Mouse (Mus musculus) embryonic facial prominence, embryonic 10.5 days (tissue): ENCODE data around the gene Hdc. TPM values are rescaled to one million over a fixed set of nuclear protein-coding genes. Genes with fewer than 3 reads are reported as not detected.

Experiments used
- DNase-seq: peaks from one replicate; pipeline ENCODE4 v3.0.0-alpha.2; 2017; ENCODE audit warnings: low spot score
- H3K27ac ChIP-seq: fragments of 300-500 bp; sonication (generic); replicated peaks from 2 replicates; pipeline ENCODE4 v1.5.1; 2016; ENCODE audit warnings: mild to moderate bottlenecking
- H3K27me3 ChIP-seq: fragments of 300-500 bp; sonication (generic); replicated peaks from 2 replicates; pipeline ENCODE4 v1.6.1; 2016; ENCODE audit warnings: low read depth, mild to moderate bottlenecking; ENCODE audit not compliant: poor library complexity, severe bottlenecking
- H3K36me3 ChIP-seq: fragments of 300-500 bp; sonication (generic); replicated peaks from 2 replicates; pipeline ENCODE4 v1.6.1; 2016; ENCODE audit warnings: mild to moderate bottlenecking, moderate library complexity
- H3K4me1 ChIP-seq: fragments of 300-500 bp; sonication (generic); 2 replicates; pipeline ENCODE4 v1.6.1; 2016
- H3K4me3 ChIP-seq: fragments of 300-500 bp; sonication (generic); 2 replicates; pipeline ENCODE4 v1.5.1; 2016; ENCODE audit warnings: mild to moderate bottlenecking, moderate library complexity
- H3K9me3 ChIP-seq: fragments of 300-500 bp; sonication (generic); 2 replicates; pipeline ENCODE4 v1.6.1; 2016; ENCODE audit warnings: mild to moderate bottlenecking
- WGBS: fragments of 180-500 bp; shearing (Covaris S2); methylation state at CpG from one replicate; pipeline ENCODE4 v1.1.7; 2016; 5-methylcytosine and 5-hydroxymethylcytosine counted together
- polyA plus RNA-seq: library from polyadenylated mRNA; unstranded; fragments of >200 nt; fragmentation: Nextera tagmentation; extraction: Ambion mirVana; gene quantifications from 2 replicates; pipeline ENCODE4 v1.2.1, GENCODE M21; 2016

Gene Hdc
- polyA plus RNA-seq, 1 experiment from 2014 or later = 0.95 TPM

DNA sequence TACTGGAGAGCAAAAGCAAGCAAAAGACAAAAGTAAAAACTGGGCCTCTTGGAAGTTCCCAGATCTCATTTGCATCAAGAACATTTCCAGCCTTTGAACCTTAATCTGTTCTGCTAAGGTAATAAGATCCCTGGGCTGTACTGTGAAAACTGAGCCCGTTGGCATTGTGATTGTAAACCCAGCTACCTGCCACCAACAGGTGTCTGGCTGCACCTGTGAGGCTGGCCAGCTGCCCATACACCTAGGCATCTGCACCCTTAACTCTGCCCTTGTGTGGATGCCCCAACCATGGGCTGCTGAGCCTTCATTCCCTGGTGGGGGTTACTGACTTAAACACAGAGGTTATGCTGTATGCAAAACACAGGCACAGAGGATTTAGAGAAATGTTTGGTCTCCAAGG, 46.9 kb downstream of the Hdc start:
- DNase-seq = no peak
- H3K27ac ChIP-seq = no peak overlapping the region

DNA sequence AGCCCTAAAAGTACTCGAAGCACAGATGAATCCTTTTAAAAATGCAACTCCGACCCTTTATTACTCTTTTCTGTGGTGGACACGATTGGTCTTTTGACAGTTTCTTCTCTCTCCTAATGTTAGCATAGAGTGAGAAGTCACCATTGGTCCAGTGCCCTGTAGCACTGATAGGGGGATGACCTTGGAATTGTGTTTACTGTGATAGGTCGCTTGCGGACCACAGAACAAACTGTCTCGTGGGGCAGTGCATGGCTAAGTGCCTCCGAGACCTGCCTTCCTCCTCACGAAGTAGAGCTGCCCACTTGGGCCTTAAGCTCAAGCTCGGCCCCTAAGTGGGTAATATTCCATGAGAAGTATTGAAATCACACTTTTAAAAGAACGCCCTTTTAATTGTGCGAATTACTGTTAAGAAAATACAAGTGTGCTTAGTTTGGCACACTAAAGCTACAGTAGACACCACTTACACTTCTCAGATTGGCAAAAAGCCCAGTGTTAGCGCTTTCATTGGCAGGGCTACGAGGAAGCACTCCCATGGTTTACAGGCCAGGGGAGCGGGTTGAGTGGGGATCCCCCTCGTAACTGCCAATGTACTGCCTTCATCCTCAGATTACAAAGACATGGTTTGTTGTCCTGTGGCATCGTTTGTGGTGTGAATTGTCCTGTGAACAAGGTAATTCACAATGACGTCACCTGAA, 55.5 kb downstream of the Hdc start:
- Histone ChIP-seq H3K9me3 (no peaks in the 10 kb centered on the region), H3K36me3 (no peaks in the 10 kb centered on the region), H3K27ac (no peak overlapping the region), H3K4me1 (no peaks in the 10 kb centered on the region), H3K27me3 (no peaks in the 10 kb centered on the region), H3K4me3 (no peak overlapping the region)
- DNase-seq = no peak
- 86% methylated on average over 17 of the region's 17 CpGs for WGBS

More for the DNA sequence above, 46.9 kb downstream of the Hdc start:
- no peaks in the 10 kb centered on the region for H3K4me1 ChIP-seq
- no peak overlapping the region for H3K4me3 ChIP-seq
- H3K27me3 ChIP-seq = no peaks in the 10 kb centered on the region
- WGBS = 79% methylated on average over 1 of the region's 1 CpGs
- no peaks in the 10 kb centered on the region for H3K36me3 ChIP-seq
- peaks cover 8% of the 10 kb centered on the region; the same call in 1 of the 2 replicates for H3K9me3 ChIP-seq

DNA sequence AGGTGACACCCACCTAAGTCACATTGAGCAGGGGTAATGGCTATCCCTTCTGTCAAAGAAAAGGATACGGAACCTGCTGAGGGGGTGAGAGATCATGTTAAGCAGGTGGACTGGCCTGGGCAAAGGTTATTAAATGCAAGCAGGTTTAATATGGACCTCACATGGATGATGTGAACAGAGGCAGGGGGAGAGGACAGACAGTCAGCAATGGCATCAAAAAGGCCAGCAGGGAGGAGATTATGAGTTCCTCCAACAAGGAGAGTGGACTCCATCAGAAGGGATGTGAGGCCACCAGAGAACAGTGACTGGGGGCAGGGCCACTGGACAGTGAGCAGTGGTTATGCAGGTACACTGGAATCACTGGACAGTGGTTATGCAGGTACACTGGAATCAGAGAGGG, 59.0 kb downstream of the Hdc start:
- no peak for DNase-seq
- no peaks in the 10 kb centered on the region for H3K9me3 ChIP-seq
- WGBS = 92% methylated on average over 1 of the region's 1 CpGs
- no peak overlapping the region for H3K4me3 ChIP-seq
- no peaks in the 10 kb centered on the region for H3K4me1 ChIP-seq
- peaks cover 12% of the 10 kb centered on the region for H3K27me3 ChIP-seq
- no peaks in the 10 kb centered on the region for H3K36me3 ChIP-seq
- H3K27ac ChIP-seq = no peak overlapping the region

DNA sequence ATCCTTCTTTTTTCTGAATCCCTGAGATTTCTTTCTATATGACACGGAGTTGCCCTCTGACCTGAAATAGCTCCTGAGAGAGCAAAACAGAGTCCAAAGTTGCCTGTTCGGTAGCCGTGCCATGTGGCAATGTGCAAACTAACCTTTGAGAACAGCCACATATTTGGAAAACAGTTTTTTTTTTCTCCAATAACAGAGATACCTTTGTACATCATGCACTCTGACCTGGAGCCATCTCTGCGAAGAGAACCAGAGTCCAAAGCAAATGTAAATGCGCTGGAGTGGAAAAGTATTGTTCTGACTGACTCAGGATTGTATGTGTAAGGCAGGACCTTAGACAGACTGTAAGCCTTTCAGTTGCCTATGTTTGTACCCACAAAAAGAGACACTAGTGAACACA, 63.6 kb downstream of the Hdc start:
- no peaks in the 10 kb centered on the region for H3K9me3 ChIP-seq
- peaks cover 57% of the 10 kb centered on the region for H3K27me3 ChIP-seq
- H3K4me3 ChIP-seq = no peak overlapping the region
- no peak overlapping the region for H3K27ac ChIP-seq
- no peak for DNase-seq
- peaks cover 14% of the 10 kb centered on the region for H3K4me1 ChIP-seq
- 73% methylated on average over 5 of the region's 5 CpGs for WGBS
- H3K36me3 ChIP-seq = no peaks in the 10 kb centered on the region

DNA sequence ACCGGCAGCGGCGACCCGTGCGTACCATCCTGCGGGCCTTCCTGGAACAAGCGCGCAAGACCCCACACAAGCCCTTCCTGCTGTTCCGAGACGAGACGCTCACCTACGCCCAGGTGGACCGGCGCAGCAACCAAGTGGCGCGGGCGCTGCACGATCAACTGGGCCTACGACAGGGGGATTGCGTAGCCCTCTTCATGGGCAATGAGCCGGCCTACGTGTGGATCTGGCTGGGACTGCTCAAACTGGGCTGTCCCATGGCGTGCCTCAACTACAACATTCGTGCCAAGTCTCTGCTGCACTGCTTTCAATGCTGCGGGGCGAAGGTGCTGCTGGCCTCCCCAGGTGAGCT, 65.8 kb downstream of the Hdc start:
- WGBS = 1% methylated on average over 26 of the region's 26 CpGs
- H3K27ac ChIP-seq = peak overlapping the region; percentile 26
- peaks cover 69% of the 10 kb centered on the region for H3K27me3 ChIP-seq
- H3K4me3 ChIP-seq = peak overlapping the region; percentile 68
- H3K4me1 ChIP-seq = peaks cover 14% of the 10 kb centered on the region
- H3K9me3 ChIP-seq = no peaks in the 10 kb centered on the region
- no peaks in the 10 kb centered on the region for H3K36me3 ChIP-seq
- DNase-seq = no peak

DNA sequence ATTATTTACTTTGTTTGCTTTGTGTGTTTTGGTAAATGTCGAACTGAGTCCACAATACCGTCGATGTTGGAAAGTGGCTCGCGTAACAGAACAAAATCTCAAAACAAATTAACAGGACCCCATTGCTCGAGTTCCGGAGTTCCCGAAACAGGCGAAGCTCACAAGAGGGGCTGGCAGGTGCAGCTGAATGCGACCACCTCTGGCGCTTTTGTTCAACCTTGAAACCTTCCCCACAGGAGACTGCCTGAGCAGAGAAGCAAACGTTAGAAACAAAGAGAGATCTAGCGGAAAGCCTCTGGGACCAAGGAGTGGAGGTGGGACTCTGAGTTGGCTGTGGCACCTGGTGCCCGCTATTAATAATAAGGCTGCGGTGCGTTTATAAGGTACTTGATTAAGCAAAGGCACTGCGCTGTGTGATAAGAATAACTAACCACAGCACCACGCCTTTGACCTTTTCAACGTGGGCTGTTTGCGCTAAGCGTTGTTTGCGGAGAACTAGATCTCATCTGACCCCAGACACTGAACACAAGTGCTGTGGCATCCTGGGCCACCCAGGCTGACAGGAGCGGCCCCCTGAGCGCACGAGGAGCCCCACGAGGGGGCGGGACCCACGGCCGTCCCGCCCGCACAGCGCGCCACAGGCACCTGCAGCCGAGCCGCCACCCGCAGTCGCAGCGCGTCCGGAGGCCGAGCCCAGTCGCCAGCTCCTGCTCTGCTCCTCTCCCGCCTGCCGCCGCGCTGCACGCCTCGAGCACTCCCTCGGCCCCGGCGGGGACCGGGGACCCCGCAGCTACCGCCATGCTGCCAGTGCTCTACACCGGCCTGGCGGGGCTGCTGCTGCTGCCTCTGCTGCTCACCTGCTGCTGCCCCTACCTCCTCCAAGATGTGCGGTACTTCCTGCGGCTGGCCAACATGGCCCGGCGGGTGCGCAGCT, 66.5 kb downstream of the Hdc start, which contains the start of gene Slc27a2:
TSS of gene Slc27a2 (plus strand) at position 51 of the 934 bp plus-strand sequence.
- Histone ChIP-seq H3K4me1 (peaks cover 14% of the 10 kb centered on the region), H3K27ac (peak within 1 kb of the TSS; percentile 26), H3K9me3 (no peaks in the 10 kb centered on the region), H3K36me3 (no peaks in the 10 kb centered on the region), H3K27me3 (peaks cover 69% of the 10 kb centered on the region), H3K4me3 (peak within 1 kb of the TSS; percentile 68)
- peak; percentile 73 for DNase-seq
- 1% methylated on average over 61 of the region's 61 CpGs for WGBS

DNA sequence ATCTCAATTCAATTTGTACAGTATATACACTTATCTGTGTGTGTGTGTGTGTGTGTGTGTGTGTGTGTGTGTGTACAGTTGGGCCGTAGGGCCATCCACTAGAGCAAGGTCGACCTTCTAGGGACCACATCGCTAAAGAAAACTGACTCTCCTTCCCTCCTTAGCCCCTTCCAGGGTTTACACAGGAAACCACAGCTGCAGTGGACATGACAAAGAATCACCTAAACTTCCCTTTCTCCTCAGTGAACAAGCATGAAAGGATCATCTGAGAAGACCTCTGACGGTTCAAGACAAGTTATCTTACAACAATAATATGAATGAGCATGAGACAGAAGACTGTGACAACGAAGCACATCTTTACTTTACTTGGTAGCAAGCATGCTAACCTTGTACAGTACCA, 67.2 kb downstream of the Hdc start:
- peaks cover 14% of the 10 kb centered on the region for H3K4me1 ChIP-seq

DNA sequence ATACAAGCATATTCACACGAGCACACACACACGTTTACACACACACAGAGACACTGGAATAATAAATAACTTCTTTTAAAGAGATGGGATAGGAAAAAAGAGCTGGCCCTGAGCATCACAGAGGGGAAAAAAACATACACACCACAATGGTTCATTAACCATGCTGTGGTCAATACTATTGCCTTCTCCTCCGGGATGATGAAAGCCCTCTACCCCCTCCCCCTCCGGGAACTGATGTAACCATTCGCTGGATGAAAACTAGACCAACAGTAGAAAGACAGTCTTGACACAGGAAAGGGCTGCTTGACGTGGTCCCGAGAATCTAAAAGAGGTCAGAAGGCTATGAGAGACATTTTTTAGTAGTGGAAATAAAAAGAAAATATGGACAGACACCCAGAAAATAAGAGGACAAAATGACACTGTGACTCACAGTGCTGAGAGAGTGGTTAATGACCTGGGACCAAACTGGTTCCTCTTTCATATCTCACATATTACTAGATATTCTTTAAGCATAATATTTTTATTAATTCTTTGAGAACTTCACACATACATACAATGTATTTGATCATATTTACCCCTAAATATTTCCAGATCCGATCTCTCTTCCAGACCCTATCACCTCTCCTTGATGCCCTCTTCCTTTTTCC, 67.7 kb downstream of the Hdc start:
- 75% methylated on average over 8 of the region's 8 CpGs for WGBS
- DNase-seq = no peak
- no peaks in the 10 kb centered on the region for H3K9me3 ChIP-seq
- H3K4me3 ChIP-seq = no peak overlapping the region
- H3K27me3 ChIP-seq = peaks cover 69% of the 10 kb centered on the region
- no peak overlapping the region for H3K27ac ChIP-seq
- H3K4me1 ChIP-seq = peaks cover 14% of the 10 kb centered on the region
- no peaks in the 10 kb centered on the region for H3K36me3 ChIP-seq

More for the DNA sequence above, 67.2 kb downstream of the Hdc start:
- Histone ChIP-seq H3K9me3 (no peaks in the 10 kb centered on the region), H3K36me3 (no peaks in the 10 kb centered on the region), H3K27ac (no peak overlapping the region), H3K4me3 (no peak overlapping the region), H3K27me3 (peaks cover 69% of the 10 kb centered on the region)
- WGBS = 24% methylated on average over 5 of the region's 5 CpGs
- DNase-seq = peak; percentile 14

DNA sequence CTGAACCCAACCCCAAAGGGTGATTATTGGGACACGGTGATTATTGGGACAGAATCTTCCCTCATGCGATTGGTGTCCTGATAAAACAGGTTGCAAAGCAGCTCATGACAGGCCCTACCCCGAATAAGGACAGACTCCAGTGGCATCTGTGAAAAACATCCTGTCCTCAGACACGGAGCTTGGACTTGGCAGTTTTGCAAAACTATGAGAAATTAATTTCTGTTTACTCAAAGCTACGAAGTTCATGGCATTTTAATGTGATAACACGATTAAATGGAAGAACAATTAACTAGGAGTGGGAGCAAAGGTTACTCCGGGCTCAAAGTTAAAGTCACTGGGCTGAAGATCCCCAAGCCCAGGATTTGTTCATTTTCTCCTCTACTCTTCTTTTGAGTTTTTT, 69.4 kb downstream of the Hdc start:
- no peaks in the 10 kb centered on the region for H3K9me3 ChIP-seq
- 87% methylated on average over 7 of the region's 7 CpGs for WGBS
- H3K27ac ChIP-seq = no peak overlapping the region
- DNase-seq = no peak
- H3K27me3 ChIP-seq = peaks cover 53% of the 10 kb centered on the region
- no peak overlapping the region for H3K4me3 ChIP-seq
- H3K36me3 ChIP-seq = no peaks in the 10 kb centered on the region
- peaks cover 14% of the 10 kb centered on the region for H3K4me1 ChIP-seq

DNA sequence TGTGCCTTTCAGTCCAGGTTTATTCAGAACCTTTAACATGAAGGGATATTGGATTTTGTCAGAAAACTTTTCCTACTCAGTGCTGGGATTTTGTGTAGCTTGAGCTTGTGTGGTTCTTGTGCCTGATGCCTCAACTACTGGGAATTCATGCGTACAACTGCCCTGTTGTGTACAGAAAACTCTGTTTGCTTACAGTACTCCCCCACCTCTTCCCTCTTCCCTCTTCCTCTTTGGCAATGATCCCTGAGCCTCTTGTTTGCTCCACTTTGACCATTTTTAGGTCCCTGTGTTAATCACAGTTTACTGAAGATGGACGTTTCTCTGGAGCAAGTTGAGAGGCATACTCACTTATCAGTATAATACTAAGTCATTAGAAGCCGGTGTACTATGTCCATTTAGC, 72.7 kb downstream of the Hdc start:
- Histone ChIP-seq H3K27me3 (peaks cover 20% of the 10 kb centered on the region), H3K9me3 (no peaks in the 10 kb centered on the region), H3K4me1 (no peaks in the 10 kb centered on the region), H3K27ac (no peak overlapping the region), H3K4me3 (no peak overlapping the region), H3K36me3 (no peaks in the 10 kb centered on the region)
- DNase-seq = no peak
- WGBS = 91% methylated on average over 3 of the region's 3 CpGs

DNA sequence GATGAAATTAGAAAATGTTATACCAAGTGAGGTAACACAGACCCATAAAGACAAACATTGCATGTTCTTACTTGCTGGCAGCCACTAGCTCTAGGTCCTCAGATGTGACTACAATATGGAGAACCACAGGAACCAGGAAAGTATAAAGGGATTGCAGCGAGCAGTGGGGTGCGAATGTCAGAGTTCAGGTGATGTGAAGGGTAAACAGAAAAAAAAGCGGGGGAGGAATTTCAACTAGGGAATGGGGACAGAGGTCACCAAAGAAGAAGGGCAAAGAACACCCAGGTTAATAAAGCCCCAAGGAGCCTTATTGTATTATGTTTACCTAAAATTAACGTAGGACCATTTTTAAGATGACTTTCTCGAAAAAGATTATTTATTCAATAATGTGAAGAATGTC, 73.8 kb downstream of the Hdc start:
- no peak for DNase-seq
- Histone ChIP-seq H3K36me3 (no peaks in the 10 kb centered on the region), H3K4me3 (no peak overlapping the region), H3K4me1 (no peaks in the 10 kb centered on the region), H3K9me3 (no peaks in the 10 kb centered on the region), H3K27me3 (peaks cover 9% of the 10 kb centered on the region), H3K27ac (no peak overlapping the region)
- WGBS = 70% methylated on average over 5 of the region's 5 CpGs
